23 mouse cellular contexts compared by ENCODE assay signal in the genomic region with DNA sequence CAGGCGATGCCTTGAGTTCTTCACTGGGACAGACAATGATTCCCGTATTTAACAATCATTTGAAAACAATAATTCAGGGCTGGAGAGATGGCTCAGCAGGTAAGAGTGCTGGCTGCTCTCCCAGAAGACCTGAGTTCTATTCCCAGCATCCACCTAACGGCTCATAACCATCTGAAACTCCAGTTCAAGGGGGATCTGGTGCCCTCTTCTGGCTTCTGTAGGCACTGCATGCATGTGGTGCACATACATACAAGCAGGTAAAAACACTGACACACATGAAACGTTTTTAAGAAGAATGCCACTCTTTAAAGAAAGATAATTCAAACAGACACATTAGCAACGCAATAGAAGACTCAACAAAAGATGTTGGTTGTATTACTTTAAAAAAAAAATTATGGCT.
DNase-seq lines count a peak whose midpoint lies in the region; ATAC-seq and TF ChIP-seq lines count a peak whose summit lies in the region.
"Had no signal": no experiment of that assay in that cellular context is flagged by ENCODE, and none has a peak within 500 bp of the region (broad histone marks: within the 10 kb centered on the region; RNA-seq: fewer than 3 reads in every experiment).

No protein-coding gene starts in this region.

- intact Hi-C loops in heart, postnatal 10 days (cut with DNase I), result loop anchor here (5.0 kb wide), 1 partner anchor 77 kb away; no protein-coding TSS in a partner anchor

- POLR2A ChIA-PET in Patski (lab: Charles Lee), result no interaction called here

- no peak overlapping the region for H3K9ac ChIP-seq in kidney, postnatal 0 days (ENCODE audit: low read depth, low read length)
- H3K9ac ChIP-seq in midbrain, embryonic 11.5 days (ENCODE audit: low read length), result no peak overlapping the region
- H3K9ac ChIP-seq in midbrain, embryonic 16.5 days (ENCODE audit: low read depth, low read length), result no peak overlapping the region
- H3K9ac ChIP-seq: limb, embryonic 13.5 days; liver, embryonic 15.5 days had no signal

- no peaks in the 10 kb centered on the region for H3K4me1 ChIP-seq in kidney, postnatal 0 days (replicated peaks; ENCODE audit: insufficient read depth, low read length)
- H3K4me1 ChIP-seq in midbrain, embryonic 11.5 days (ENCODE audit: control insufficient read depth, insufficient read depth, low read length), result no peaks in the 10 kb centered on the region
- H3K4me1 ChIP-seq in midbrain, embryonic 16.5 days (ENCODE audit: control insufficient read depth, insufficient read depth, low read length), result no peaks in the 10 kb centered on the region
- H3K4me1 ChIP-seq: embryonic facial prominence, embryonic 10.5 days; forebrain, embryonic 10.5 days; hindbrain, embryonic 10.5 days; limb, embryonic 13.5 days; liver, embryonic 15.5 days; midbrain, embryonic 10.5 days had no signal

- no peak overlapping the region for H3K27ac ChIP-seq in kidney, postnatal 0 days
- no peak overlapping the region for H3K27ac ChIP-seq in midbrain, embryonic 11.5 days (ENCODE audit: low read depth, low read length)
- H3K27ac ChIP-seq in midbrain, embryonic 16.5 days (ENCODE audit: low read length), result no peak overlapping the region
- H3K27ac ChIP-seq: embryonic facial prominence, embryonic 10.5 days; forebrain, embryonic 10.5 days; hindbrain, embryonic 10.5 days; limb, embryonic 13.5 days; liver, embryonic 15.5 days; midbrain, embryonic 10.5 days had no signal

- no peak overlapping the region for H3K4me2 ChIP-seq in kidney, postnatal 0 days (ENCODE audit: low read length)
- H3K4me2 ChIP-seq in midbrain, embryonic 11.5 days, result no peak overlapping the region
- H3K4me2 ChIP-seq in midbrain, embryonic 16.5 days (ENCODE audit: low read length), result no peak overlapping the region
- H3K4me2 ChIP-seq: heart, embryonic 11.5 days; limb, embryonic 13.5 days; liver, embryonic 15.5 days had no signal

- H3K4me3 ChIP-seq in kidney, postnatal 0 days (replicated peaks; ENCODE audit: low read depth, low read length), result no peak overlapping the region
- H3K4me3 ChIP-seq in midbrain, embryonic 11.5 days (ENCODE audit: low read depth, low read length), result no peak overlapping the region
- no peak overlapping the region for H3K4me3 ChIP-seq in midbrain, embryonic 16.5 days (ENCODE audit: low read depth, low read length)
- H3K4me3 ChIP-seq: embryonic facial prominence, embryonic 10.5 days; forebrain, embryonic 10.5 days; hindbrain, embryonic 10.5 days; limb, embryonic 13.5 days; liver, embryonic 15.5 days; midbrain, embryonic 10.5 days had no signal

- H3K27me3 ChIP-seq in kidney, postnatal 0 days (ENCODE audit: insufficient read depth, low read length), result no peaks in the 10 kb centered on the region
- no peaks in the 10 kb centered on the region for H3K27me3 ChIP-seq in midbrain, embryonic 11.5 days (ENCODE audit: control insufficient read depth, insufficient read depth, low read length)
- H3K27me3 ChIP-seq in midbrain, embryonic 16.5 days (ENCODE audit: control insufficient read depth, insufficient read depth, low read depth, low read length), result no peaks in the 10 kb centered on the region
- H3K27me3 ChIP-seq in Patski, result peaks cover 3% of the 10 kb centered on the region
- H3K27me3 ChIP-seq: limb, embryonic 13.5 days; liver, embryonic 15.5 days had no signal

- H3K9me3 ChIP-seq in kidney, postnatal 0 days (replicated peaks; ENCODE audit: low read length), result no peaks in the 10 kb centered on the region
- no peaks in the 10 kb centered on the region for H3K9me3 ChIP-seq in midbrain, embryonic 11.5 days (ENCODE audit: control insufficient read depth, low read length)
- no peaks in the 10 kb centered on the region for H3K9me3 ChIP-seq in midbrain, embryonic 16.5 days (replicated peaks; ENCODE audit: control insufficient read depth, low read length, poor library complexity, severe bottlenecking)
- H3K9me3 ChIP-seq: liver, embryonic 15.5 days; midbrain, embryonic 10.5 days had no signal

- ATAC-seq in kidney, postnatal 0 days (replicated peaks; ENCODE audit: low FRiP score, low read depth), result no peak
- no peak for ATAC-seq in midbrain, embryonic 11.5 days (ENCODE audit: low FRiP score)
- no peak for ATAC-seq in midbrain, embryonic 16.5 days
- ATAC-seq in Patski, result no peak
- ATAC-seq in erythroid progenitor cell, adult 5-6 weeks (replicated peaks; ENCODE audit: low FRiP score, poor library complexity, severe bottlenecking), result no peak
- ATAC-seq: lung, postnatal 0 days had no signal

- CTCF ChIA-PET in Patski (lab: Charles Lee), result interaction anchor here (1.0 to 3.9 kb wide), 2 partner anchors 61 to 176 kb away, joined by 3 to 30 read pairs; no protein-coding TSS in a partner anchor

- DNase-seq in kidney, postnatal 0 days (ENCODE audit: low spot score), result no peak
- no peak for DNase-seq in kidney, postnatal 10 days
- DNase-seq in midbrain, embryonic 11.5 days (ENCODE audit: low spot score, missing footprints), result peak; percentile 44
- DNase-seq in Patski (ENCODE audit: low read depth, low spot score), result no peak
- peak; percentile 4 for DNase-seq in naive thymus-derived CD4-positive, alpha-beta T cell, adult 2 months (ENCODE audit: low read depth)
- no peak for DNase-seq in heart, postnatal 10 days
- DNase-seq: adrenal gland, postnatal 25 days; cerebellum, adult 11 months; cerebellum, adult 9-11 months; kidney, adult 2 months; kidney, postnatal 14 days; layer of hippocampus, postnatal 36 days had no signal

- no peaks in the 10 kb centered on the region for H3K36me3 ChIP-seq in kidney, postnatal 0 days (ENCODE audit: insufficient read depth, low read length)
- H3K36me3 ChIP-seq in midbrain, embryonic 11.5 days (ENCODE audit: control insufficient read depth, insufficient read depth, low read length), result no peaks in the 10 kb centered on the region
- no peaks in the 10 kb centered on the region for H3K36me3 ChIP-seq in midbrain, embryonic 16.5 days (ENCODE audit: control insufficient read depth, insufficient read depth, low read length)
- H3K36me3 ChIP-seq: G1E; liver, embryonic 15.5 days had no signal

- 91% methylated on average over 5 of the region's 5 CpGs for WGBS in kidney, postnatal 0 days
- WGBS in midbrain, embryonic 11.5 days, result 87% methylated on average over 5 of the region's 5 CpGs
- WGBS in midbrain, embryonic 16.5 days, result 91% methylated on average over 5 of the region's 5 CpGs

- peak; percentile 29; the same call in 1 of the 2 replicates for TF ChIP-seq CTCF in kidney, postnatal 0 days (IDR thresholded peaks at IDR 0.05; ENCODE audit: low read depth)
- peak; percentile 41 for TF ChIP-seq CTCF in Patski (IDR thresholded peaks at IDR 0.05)

- in situ Hi-C loops in Patski (cut with MboI; ENCODE audit: low pct_unique_long_range_greater_than_20kb), result no loop called here

Comparison
In these comparisons a context has a peak if more than half of its experiments do, and no peak if none do; other contexts are left out.
1. DNase-seq: peak in midbrain, embryonic 11.5 days (single experiment) and naive thymus-derived CD4-positive, alpha-beta T cell, adult 2 months (single experiment); none in kidney, postnatal 0 days (single experiment), kidney, postnatal 10 days (single experiment), Patski (single experiment) and heart, postnatal 10 days (0 of 2).